Mouse (Mus musculus) stomach, postnatal 0 days (tissue): Measurements from ENCODE around the gene Zfp512.
"Not testable (repeated sequence)": the region's sequence is repeated elsewhere in the genome, so short reads cannot be mapped to it uniquely, and the experiment has no call there.

Source experiments
- CTCF ChIP-seq: IDR thresholded peaks from 2 replicates; pipeline ENCODE4 v1.5.1; 2016; ENCODE audit warnings: antibody characterized with exemption, low read depth, mild to moderate bottlenecking, moderate library complexity
- EP300 ChIP-seq: optimal IDR thresholded peaks from 2 replicates; pipeline ENCODE3; 2016; ENCODE audit warnings: antibody characterized with exemption

DNA sequence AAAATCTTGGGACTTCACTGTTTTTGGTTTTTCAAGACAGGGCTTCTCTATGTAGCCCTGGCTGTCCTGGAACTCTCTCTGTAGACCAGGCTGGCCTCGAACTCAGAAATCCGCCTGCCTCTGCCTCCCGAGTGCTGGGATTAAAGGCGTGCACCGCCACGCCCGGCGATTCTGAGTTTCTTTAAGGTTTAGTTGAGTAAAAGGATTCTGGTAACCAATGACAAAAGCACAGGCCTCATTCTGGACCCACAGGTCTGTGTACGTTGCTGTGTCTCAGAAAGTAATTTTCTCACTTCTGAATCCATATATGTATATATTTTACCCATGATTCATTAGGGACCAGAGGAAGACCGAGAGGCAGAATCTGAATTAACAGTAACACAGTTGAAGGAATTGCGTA lies 75.5 kb downstream of the Zfp512 start, which contains the start of gene Supt7l:
- TF ChIP-seq CTCF, EP300: not testable (repeated sequence)
